Mouse (Mus musculus) brain, embryonic 14.5 days (tissue): ENCODE measurements around the gene Cpvl. TPM values are rescaled to one million over a fixed set of nuclear protein-coding genes. Genes with fewer than 3 reads are reported as not detected.

Experiments
- DNase-seq: peaks from one replicate; pipeline ENCODE4 v3.0.0-alpha.2; 2011; ENCODE audit warnings: low read depth
- CTCF ChIP-seq: fragments of 200-500 bp; IDR thresholded peaks from 2 replicates; pipeline ENCODE4 v1.5.1; 2012; ENCODE audit warnings: inconsistent platforms, mild to moderate bottlenecking, moderate library complexity, borderline replicate concordance; ENCODE audit not compliant: insufficient read depth, insufficient read length; ENCODE audit errors: extremely low read depth
- POLR2A ChIP-seq: fragments of 200-500 bp; IDR thresholded peaks from 2 replicates; pipeline ENCODE4 v1.6.1; 2012; ENCODE audit warnings: mild to moderate bottlenecking, inconsistent platforms, borderline replicate concordance; ENCODE audit not compliant: poor library complexity, insufficient read depth, insufficient read length, severe bottlenecking; ENCODE audit errors: extremely low read depth
- polyA plus RNA-seq: library from polyadenylated mRNA; depleted of rRNA; stranded (reverse); fragments of >200 nt; gene quantifications from 2 replicates; pipeline ENCODE4 v1.2.3, GENCODE M21; 2012; rRNA removed

Cpvl gene
- polyA plus RNA-seq, 1 experiment, result not detected

DNA sequence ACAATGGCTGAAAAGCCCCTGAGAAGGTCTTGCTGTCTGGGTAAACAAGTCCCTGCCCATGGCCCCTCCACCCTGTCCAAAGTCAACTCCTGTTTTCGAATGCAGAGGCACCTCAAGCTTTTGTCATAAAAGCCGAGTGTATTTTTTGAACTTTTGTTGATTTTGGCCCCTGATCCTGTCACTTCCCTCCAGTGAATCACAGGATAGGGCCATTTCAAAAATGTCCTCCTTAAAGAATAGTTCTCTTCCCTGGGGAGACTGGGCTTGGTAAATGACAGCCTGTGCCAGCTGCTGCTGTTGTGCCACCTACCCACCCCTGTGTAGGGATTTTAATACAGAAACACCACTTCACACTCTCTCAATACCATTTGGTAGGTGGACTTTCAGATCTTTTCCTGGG, 115.5 kb downstream of the Cpvl start:
- no peak for TF ChIP-seq POLR2A
- no peak for TF ChIP-seq CTCF
- no peak for DNase-seq

- no peak for DNase-seq
- TF ChIP-seq POLR2A, result no peak
- no peak for TF ChIP-seq CTCF
Measured at GRCm38 (mm10) chr6:53859106-53859505, 119.4 kb downstream of the Cpvl start.

DNA sequence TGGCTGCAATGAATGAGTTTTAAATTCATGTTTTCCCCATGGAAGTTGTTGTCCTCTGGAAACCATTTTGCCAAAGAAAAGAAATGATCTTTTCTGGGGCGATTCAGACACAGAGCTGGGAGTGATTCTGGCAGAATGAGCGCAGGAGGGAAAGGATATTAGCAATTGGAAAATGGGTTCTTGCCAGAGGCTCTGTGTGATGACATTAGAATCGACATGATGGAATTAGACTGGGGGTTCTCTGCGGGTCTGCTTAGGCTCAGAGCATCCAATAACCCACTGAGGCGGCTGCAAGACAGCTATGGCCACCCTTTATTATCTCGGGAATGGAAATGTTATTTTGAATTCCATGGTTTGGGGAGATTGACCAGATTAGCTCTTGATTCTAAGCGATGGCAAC, 120.6 kb downstream of the Cpvl start:
- DNase-seq, result no peak
- TF ChIP-seq CTCF (no peak), POLR2A (no peak)

- DNase-seq, result no peak
- TF ChIP-seq POLR2A, result no peak
- TF ChIP-seq CTCF, result no peak
Measured at GRCm38 (mm10) chr6:53856775-53857174, 121.7 kb downstream of the Cpvl start.

- peak; percentile 90 for DNase-seq
- TF ChIP-seq POLR2A, result no peak
- TF ChIP-seq CTCF, result no peak
Measured at GRCm38 (mm10) chr6:53854971-53855856, 123.3 kb downstream of the Cpvl start.

GRCm38 (mm10) chr6:53854226-53854625, 124.2 kb downstream of the Cpvl start:
- TF ChIP-seq CTCF, result no peak
- TF ChIP-seq POLR2A, result no peak
- DNase-seq, result peak; percentile 46

GRCm38 (mm10) chr6:53853546-53853945, 124.9 kb downstream of the Cpvl start:
- DNase-seq, result no peak
- TF ChIP-seq POLR2A, result no peak
- no peak for TF ChIP-seq CTCF

GRCm38 (mm10) chr6:53844626-53845025, 133.8 kb downstream of the Cpvl start:
- DNase-seq, result no peak
- TF ChIP-seq POLR2A, result no peak
- TF ChIP-seq CTCF, result no peak

DNA sequence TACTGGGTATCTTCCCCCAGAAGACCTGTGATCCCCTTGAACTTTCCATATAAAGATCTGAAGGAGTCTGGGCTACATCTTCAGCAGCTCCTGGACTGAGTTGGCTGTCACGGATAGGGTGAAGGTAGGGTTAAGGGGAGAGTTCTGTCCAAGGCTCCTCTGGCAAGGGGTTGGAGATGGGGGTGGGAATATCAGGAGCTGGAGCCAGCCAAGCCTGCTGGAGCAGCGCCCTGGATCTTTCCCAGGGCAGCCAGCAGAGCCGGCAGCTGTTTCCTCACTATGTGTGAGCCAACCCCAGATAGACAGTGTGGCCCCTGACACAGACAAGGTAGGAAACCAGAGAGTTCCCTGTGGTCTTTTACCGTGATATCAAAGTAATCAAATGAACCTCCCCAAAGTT, 153.3 kb downstream of the Cpvl start:
- DNase-seq, result no peak

More for the DNA sequence above, 153.3 kb downstream of the Cpvl start:
- no peak for TF ChIP-seq POLR2A
- no peak for TF ChIP-seq CTCF

Other genes with a start within 250 kb of the Cpvl start
- 8.0 and 15.5 TPM in 2 replicates for gene Tril, start 157.8 kb downstream of the Cpvl start, polyA plus RNA-seq
- 36.0 and 38.2 TPM in 2 replicates for gene Chn2, start 60.9 kb upstream of the Cpvl start, polyA plus RNA-seq